Mouse (Mus musculus): Measurements from ENCODE around the gene Maml2. TPM values are rescaled to one million over a fixed set of nuclear protein-coding genes. Genes with fewer than 3 reads are reported as not detected.

Gene Maml2
- polyA plus RNA-seq, 1 experiment from 2014 or later, result 8.6 TPM

GRCm38 (mm10) chr9:13577150-13577549 is 279.4 kb downstream of the Maml2 start:
- peaks cover 9% of the 10 kb centered on the region; the same call in 1 of the 2 replicates for H3K9me3 ChIP-seq (replicated peaks)
- no peak for DNase-seq (ENCODE audit: low spot score)
- peaks cover 14% of the 10 kb centered on the region for H3K4me1 ChIP-seq
- no peak overlapping the region for H3K4me3 ChIP-seq
- no peaks in the 10 kb centered on the region for H3K36me3 ChIP-seq
- H3K27ac ChIP-seq (replicated peaks), result no peak overlapping the region
- WGBS, result 80% methylated on average over 1 of the region's 1 CpGs
- no peaks in the 10 kb centered on the region for H3K27me3 ChIP-seq (ENCODE audit: low read depth, poor library complexity, severe bottlenecking)

DNA sequence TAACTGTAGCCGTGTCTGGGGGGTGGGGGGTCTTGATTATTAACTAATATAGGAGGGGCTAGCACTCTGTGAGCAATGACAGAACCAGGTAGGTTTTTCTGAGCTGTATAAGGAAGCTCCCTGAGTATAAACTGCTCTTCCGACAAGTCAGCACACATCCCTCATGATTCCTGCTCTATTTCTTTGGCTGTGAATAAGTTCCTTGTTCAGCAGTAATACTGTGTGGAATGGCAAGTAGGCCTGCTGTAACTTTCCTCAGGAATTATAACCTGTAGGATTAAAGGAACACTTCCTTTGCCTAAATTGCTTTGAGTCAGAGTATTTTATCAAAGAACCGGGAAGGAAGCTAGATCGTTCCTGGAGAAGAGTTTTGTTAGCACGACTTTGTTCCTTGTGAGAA is 283.4 kb downstream of the Maml2 start:
- Histone ChIP-seq H3K27me3 (ENCODE audit: low read depth, poor library complexity, severe bottlenecking) (no peaks in the 10 kb centered on the region), H3K4me3 (no peak overlapping the region), H3K9me3 (replicated peaks) (no peaks in the 10 kb centered on the region), H3K4me1 (peaks cover 38% of the 10 kb centered on the region), H3K36me3 (no peaks in the 10 kb centered on the region), H3K27ac (replicated peaks) (no peak overlapping the region)
- DNase-seq (ENCODE audit: low spot score), result no peak
- WGBS, result 87% methylated on average over 5 of the region's 5 CpGs

GRCm38 (mm10) chr9:13583952-13584351 is 286.2 kb downstream of the Maml2 start:
- no peak for DNase-seq (ENCODE audit: low spot score)
- no peak overlapping the region for H3K27ac ChIP-seq (replicated peaks)
- WGBS, result 50% methylated on average over 5 of the region's 5 CpGs
- H3K4me1 ChIP-seq, result peaks cover 37% of the 10 kb centered on the region
- no peak overlapping the region for H3K4me3 ChIP-seq
- H3K9me3 ChIP-seq (replicated peaks), result no peaks in the 10 kb centered on the region
- no peaks in the 10 kb centered on the region for H3K36me3 ChIP-seq
- H3K27me3 ChIP-seq (ENCODE audit: low read depth, poor library complexity, severe bottlenecking), result no peaks in the 10 kb centered on the region

DNA sequence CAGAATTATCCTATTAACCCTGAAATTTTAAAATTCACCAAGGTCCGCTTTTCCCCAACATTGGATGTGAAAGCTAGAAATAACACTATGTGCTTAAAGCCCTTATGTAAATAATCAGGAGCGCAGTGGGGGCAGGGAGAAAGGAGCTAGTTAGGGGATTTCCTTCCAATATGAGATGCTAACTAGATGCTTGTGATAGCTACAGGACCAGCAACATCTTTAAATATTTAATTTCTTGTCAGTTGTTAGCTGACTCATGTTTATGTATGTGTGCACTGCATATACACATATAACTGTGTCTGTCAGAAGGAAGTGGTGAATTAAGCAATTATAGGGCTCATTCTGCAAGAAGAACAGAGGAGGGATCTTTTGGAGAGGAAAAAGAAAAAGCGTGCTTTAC is 286.7 kb downstream of the Maml2 start:
- Histone ChIP-seq H3K4me3 (no peak overlapping the region), H3K27ac (replicated peaks) (no peak overlapping the region), H3K4me1 (peaks cover 37% of the 10 kb centered on the region), H3K9me3 (replicated peaks) (no peaks in the 10 kb centered on the region), H3K36me3 (no peaks in the 10 kb centered on the region), H3K27me3 (ENCODE audit: low read depth, poor library complexity, severe bottlenecking) (no peaks in the 10 kb centered on the region)
- DNase-seq (ENCODE audit: low spot score), result no peak
- WGBS, result 70% methylated on average over 3 of the region's 3 CpGs

DNA sequence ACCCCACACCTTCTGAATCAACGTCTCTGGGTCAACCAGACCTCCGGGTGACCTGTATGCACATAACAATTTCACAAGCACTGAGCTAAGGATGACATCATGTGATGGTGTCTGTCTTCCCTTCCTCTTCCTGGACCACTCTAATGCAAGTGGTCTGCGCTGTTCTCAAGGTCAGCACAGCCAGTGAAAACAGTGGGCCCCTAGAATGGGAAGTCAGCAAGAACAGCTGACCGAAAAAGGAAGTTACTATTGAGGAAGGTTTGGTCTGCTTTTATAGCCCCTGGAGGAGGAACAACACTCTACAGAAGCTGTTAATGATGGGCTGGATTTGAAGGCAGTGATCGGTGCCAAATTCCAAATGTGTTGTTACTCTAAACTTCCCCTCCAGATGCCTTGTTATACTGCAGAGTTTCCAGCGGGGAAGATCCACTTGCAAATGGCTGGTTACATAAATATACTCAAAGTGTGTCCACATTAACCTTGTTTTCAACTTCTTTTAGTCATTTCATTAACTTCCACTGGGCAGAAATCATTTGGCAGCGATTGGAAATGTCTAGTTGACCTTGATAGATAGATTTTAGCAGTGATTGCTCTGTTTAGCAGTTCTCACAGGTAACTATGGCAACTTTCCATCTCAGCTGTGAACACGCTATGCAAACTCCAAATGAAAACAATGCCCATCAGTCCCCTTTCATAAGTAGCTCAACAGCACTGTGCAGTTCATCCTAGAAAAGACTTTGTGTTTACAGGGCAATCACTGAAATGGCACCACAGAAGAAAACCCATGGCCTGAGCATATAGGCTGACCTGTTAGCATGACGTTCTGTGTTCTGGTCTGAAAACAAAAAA is 289.6 kb downstream of the Maml2 start:
- Histone ChIP-seq H3K27me3 (ENCODE audit: low read depth, poor library complexity, severe bottlenecking) (no peaks in the 10 kb centered on the region), H3K9me3 (replicated peaks) (no peaks in the 10 kb centered on the region), H3K4me1 (peaks cover 37% of the 10 kb centered on the region), H3K4me3 (no peak overlapping the region), H3K27ac (replicated peaks) (no peak overlapping the region), H3K36me3 (no peaks in the 10 kb centered on the region)
- DNase-seq (ENCODE audit: low spot score), result no peak
- WGBS, result 83% methylated on average over 9 of the region's 9 CpGs

DNA sequence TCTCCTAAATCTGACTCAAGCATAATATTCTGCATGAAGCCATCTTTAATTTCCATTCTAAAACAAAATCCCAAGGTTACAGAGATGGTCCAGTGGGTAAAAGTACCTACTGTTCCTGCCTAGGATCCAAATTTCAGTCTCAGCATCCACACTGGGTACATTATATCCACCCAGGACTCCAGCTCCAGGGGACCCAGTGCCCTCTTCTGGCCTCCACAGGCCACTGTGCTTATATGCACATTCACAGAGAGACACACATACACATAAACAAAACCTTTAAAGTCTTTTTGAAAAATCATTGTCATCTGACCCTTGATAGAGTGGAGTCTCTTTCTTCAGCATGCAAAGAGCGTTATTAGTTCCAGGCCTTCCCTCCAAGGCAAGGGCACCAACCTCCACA is 291.0 kb downstream of the Maml2 start:
- no peaks in the 10 kb centered on the region for H3K27me3 ChIP-seq (ENCODE audit: low read depth, poor library complexity, severe bottlenecking)
- peaks cover 27% of the 10 kb centered on the region for H3K4me1 ChIP-seq
- no peak overlapping the region for H3K27ac ChIP-seq (replicated peaks)
- 87% methylated on average over 1 of the region's 1 CpGs for WGBS
- no peak for DNase-seq (ENCODE audit: low spot score)
- H3K9me3 ChIP-seq (replicated peaks), result no peaks in the 10 kb centered on the region
- H3K4me3 ChIP-seq, result no peak overlapping the region
- H3K36me3 ChIP-seq, result no peaks in the 10 kb centered on the region

DNA sequence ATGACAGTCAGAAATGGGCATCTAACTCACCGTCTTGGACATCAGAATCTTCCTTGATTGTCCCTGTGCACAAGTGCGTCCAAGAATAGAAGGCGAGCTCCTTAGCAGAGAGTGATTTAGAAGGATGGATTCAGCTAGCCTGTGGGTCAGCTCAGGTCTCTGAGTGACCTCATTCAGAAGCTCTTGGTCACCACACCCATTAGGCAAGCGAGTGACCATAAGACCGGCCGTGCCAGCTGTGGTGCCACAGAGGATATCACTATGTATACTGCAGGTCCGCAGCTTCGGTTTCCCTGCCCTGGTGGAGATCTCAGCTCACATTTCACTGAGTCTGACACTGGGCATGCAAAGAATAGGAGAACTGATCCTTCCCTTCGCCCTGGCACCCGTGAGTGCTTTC is 294.9 kb downstream of the Maml2 start:
- 91% methylated on average over 10 of the region's 10 CpGs for WGBS
- no peak overlapping the region for H3K27ac ChIP-seq (replicated peaks)
- H3K4me3 ChIP-seq, result no peak overlapping the region
- no peaks in the 10 kb centered on the region for H3K9me3 ChIP-seq (replicated peaks)
- H3K36me3 ChIP-seq, result no peaks in the 10 kb centered on the region
- peaks cover 2% of the 10 kb centered on the region; the same call in 1 of the 2 replicates for H3K4me1 ChIP-seq
- no peak for DNase-seq (ENCODE audit: low spot score)
- H3K27me3 ChIP-seq (ENCODE audit: low read depth, poor library complexity, severe bottlenecking), result no peaks in the 10 kb centered on the region

DNA sequence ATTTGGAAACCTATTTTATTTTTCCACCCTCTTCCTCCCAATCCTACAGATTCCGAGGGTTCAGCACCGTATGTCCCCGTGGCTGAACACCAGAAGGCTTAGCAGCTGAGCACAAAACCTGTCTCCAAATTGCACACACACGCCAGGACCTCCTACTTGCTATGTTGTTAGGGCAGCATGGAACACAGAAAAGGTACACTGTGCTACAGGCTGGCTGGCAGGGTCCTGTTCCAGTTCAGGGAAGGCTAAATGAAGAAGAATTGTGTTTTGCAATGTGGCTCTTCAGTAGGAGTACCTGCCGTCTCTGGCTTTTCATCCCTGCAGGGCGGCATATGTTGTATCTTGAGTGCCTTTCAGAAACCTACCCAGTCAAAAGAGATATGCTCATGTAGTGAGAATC is 300.0 kb downstream of the Maml2 start:
- no peak for DNase-seq (ENCODE audit: low spot score)
- no peaks in the 10 kb centered on the region for H3K4me1 ChIP-seq
- H3K27ac ChIP-seq (replicated peaks), result no peak overlapping the region
- H3K36me3 ChIP-seq, result no peaks in the 10 kb centered on the region
- no peaks in the 10 kb centered on the region for H3K9me3 ChIP-seq (replicated peaks)
- WGBS, result 95% methylated on average over 6 of the region's 6 CpGs
- H3K27me3 ChIP-seq (ENCODE audit: low read depth, poor library complexity, severe bottlenecking), result no peaks in the 10 kb centered on the region
- no peak overlapping the region for H3K4me3 ChIP-seq

- no peaks in the 10 kb centered on the region for H3K27me3 ChIP-seq (ENCODE audit: low read depth, poor library complexity, severe bottlenecking)
- 78% methylated on average over 4 of the region's 4 CpGs for WGBS
- no peak overlapping the region for H3K27ac ChIP-seq (replicated peaks)
- no peaks in the 10 kb centered on the region for H3K4me1 ChIP-seq
- no peaks in the 10 kb centered on the region for H3K9me3 ChIP-seq (replicated peaks)
- DNase-seq (ENCODE audit: low spot score), result no peak
- H3K4me3 ChIP-seq, result no peak overlapping the region
- no peaks in the 10 kb centered on the region for H3K36me3 ChIP-seq
These were observed 301.0 kb downstream of the Maml2 start for GRCm38 (mm10) chr9:13598596-13599333.

GRCm38 (mm10) chr9:13599334-13599614 is 301.5 kb downstream of the Maml2 start:
- H3K4me3 ChIP-seq, result no peak overlapping the region
- no peak overlapping the region for H3K27ac ChIP-seq (replicated peaks)
- WGBS, result 81% methylated on average over 3 of the region's 3 CpGs
- no peaks in the 10 kb centered on the region for H3K4me1 ChIP-seq
- no peaks in the 10 kb centered on the region for H3K9me3 ChIP-seq (replicated peaks)
- no peak for DNase-seq (ENCODE audit: low spot score)
- no peaks in the 10 kb centered on the region for H3K36me3 ChIP-seq
- H3K27me3 ChIP-seq (ENCODE audit: low read depth, poor library complexity, severe bottlenecking), result no peaks in the 10 kb centered on the region

DNA sequence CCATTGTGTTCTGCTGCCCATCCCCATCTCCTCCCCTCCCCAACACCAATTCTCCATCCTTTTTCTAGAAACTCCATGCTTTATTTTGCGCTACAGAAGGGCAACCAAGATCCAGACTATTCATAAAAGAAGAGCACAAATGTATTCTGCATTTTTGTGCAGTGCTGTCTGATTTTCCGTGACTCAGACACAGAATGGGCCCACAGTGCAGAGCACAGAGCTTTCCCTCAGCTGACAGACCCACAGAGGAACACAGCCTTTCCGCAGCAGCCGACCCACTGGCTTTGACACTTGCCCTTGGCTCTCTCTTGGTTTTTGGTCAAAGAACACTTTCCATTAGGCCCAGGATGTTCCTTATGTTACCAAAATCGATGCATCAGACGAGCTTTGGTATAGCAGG is 302.0 kb downstream of the Maml2 start:
- 89% methylated on average over 6 of the region's 6 CpGs for WGBS

GRCm38 (mm10) chr9:13601729-13602128 is 304.0 kb downstream of the Maml2 start:
- H3K27me3 ChIP-seq (ENCODE audit: low read depth, poor library complexity, severe bottlenecking), result no peaks in the 10 kb centered on the region
- no peak overlapping the region for H3K4me3 ChIP-seq
- no peaks in the 10 kb centered on the region for H3K4me1 ChIP-seq
- H3K36me3 ChIP-seq, result no peaks in the 10 kb centered on the region
- H3K27ac ChIP-seq (replicated peaks), result no peak overlapping the region
- no peaks in the 10 kb centered on the region for H3K9me3 ChIP-seq (replicated peaks)
- DNase-seq (ENCODE audit: low spot score), result no peak
- 88% methylated on average over 3 of the region's 3 CpGs for WGBS

More for the DNA sequence above, 302.0 kb downstream of the Maml2 start:
- Histone ChIP-seq H3K36me3 (no peaks in the 10 kb centered on the region), H3K9me3 (replicated peaks) (no peaks in the 10 kb centered on the region), H3K27ac (replicated peaks) (no peak overlapping the region), H3K4me3 (no peak overlapping the region), H3K27me3 (ENCODE audit: low read depth, poor library complexity, severe bottlenecking) (no peaks in the 10 kb centered on the region), H3K4me1 (no peaks in the 10 kb centered on the region)
- no peak for DNase-seq (ENCODE audit: low spot score)

DNA sequence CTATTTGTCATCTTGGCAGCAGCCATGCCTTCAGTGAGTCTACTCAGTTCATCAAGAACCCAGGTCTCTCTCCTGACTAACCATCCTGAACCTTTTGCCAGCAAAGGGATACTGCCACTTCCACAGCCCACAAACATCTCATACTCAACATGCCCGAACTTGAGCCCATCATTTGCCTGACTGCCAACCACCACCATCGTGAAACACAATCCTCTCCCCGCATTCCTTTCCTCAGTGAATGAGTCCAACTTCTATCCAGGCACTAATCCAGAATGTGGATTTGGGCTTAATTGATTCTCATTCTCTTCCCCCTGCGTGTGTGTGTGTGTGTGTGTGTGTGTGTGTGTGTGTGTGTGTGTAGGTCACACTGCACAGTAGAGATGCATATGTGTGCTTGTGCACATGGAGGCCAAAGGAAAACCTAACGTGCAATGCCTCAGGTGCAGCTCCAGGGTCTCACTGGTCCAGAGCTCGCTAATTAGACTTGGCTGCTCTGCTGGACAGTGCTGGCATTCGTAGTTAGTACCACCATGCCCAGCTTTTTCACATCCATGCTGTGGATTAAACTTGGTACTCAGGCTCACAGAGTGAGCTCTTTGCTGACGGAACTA is 305.9 kb downstream of the Maml2 start:
- Histone ChIP-seq H3K27ac (replicated peaks) (no peak overlapping the region), H3K36me3 (no peaks in the 10 kb centered on the region), H3K9me3 (replicated peaks) (no peaks in the 10 kb centered on the region), H3K27me3 (ENCODE audit: low read depth, poor library complexity, severe bottlenecking) (no peaks in the 10 kb centered on the region), H3K4me1 (no peaks in the 10 kb centered on the region), H3K4me3 (no peak overlapping the region)
- no peak for DNase-seq (ENCODE audit: low spot score)
- WGBS, result 88% methylated on average over 8 of the region's 8 CpGs
